Comparison of ENCODE assay signal across 14 mouse cellular contexts in the genomic region with DNA sequence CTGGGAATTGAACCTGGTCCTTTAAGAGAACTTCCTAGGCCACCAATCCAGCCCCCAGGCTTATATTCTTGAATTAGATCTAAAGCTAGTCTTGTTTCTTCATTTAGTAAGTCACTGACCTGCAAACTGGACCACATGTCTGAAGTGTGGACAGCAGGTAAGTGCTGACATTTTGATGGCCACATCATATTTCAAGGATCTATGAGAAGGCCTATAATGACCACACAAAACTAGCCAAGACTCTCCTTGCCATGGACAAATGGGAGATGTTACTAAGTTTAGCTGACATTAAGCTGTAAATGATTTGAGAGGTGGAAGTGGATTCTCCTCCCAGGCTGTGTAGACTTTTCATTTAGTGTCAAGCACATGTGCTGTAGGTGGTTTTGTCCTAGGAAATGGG. TPM values are rescaled to one million over a fixed set of nuclear protein-coding genes. Genes with fewer than 3 reads are reported as not detected.
DNase-seq lines count a peak whose midpoint lies in the region.
"Had no signal": no experiment of that assay in that cellular context is flagged by ENCODE, and none has a peak within 500 bp of the region (broad histone marks: within the 10 kb centered on the region; RNA-seq: fewer than 3 reads in every experiment).

No protein-coding gene starts in this region.

- peak; percentile 54 for DNase-seq in gastrocnemius, adult 18-20 months (ENCODE audit: low spot score)
- DNase-seq in gastrocnemius, postnatal 4 days (ENCODE audit: low spot score in 2 of 2) = no peak
- peak; percentile 14 for DNase-seq in gastrocnemius, postnatal 25 days
- DNase-seq in gastrocnemius, adult 8-10 months (ENCODE audit: low spot score in 2 of 2) = no peak
- DNase-seq in skeletal muscle tissue, adult 2 months (ENCODE audit: low read depth, low spot score) = peak; percentile 83
- DNase-seq: adrenal gland, adult 8-10 months; adrenal gland, postnatal 14 days; adrenal gland, postnatal 36 days; B cell, adult 2 months; cerebellum, adult 11-12 months; cerebellum, adult 2 months; cerebellum, adult 9-10 months; cerebellum, postnatal 10 days; cerebellum, postnatal 25 days had no signal

RNA-seq across cellular contexts. Expression of a gene that starts 58.6 kb away (rescaled TPM):
- total RNA-seq in gastrocnemius, adult 18-20 months (2021) = 10 to 100 TPM; 45.6 to 47.6 TPM
- total RNA-seq in gastrocnemius, postnatal 4 days (2021) = 10 to 100 TPM; 76.4 to 86.9 TPM
- 10 to 100 TPM; 47.4 to 48.3 TPM for total RNA-seq in gastrocnemius, postnatal 25 days (2021)
- 10 to 100 TPM; 39.3 to 52.2 (median 46.2) TPM for total RNA-seq in gastrocnemius, adult 8-10 months (2022)

Comparison
In these comparisons a context has a peak if more than half of its experiments do, and no peak if none do; other contexts are left out.
1. DNase-seq: peak in gastrocnemius, adult 18-20 months (single experiment), gastrocnemius, postnatal 25 days (single experiment) and skeletal muscle tissue, adult 2 months (single experiment); none in gastrocnemius, postnatal 4 days (0 of 2) and gastrocnemius, adult 8-10 months (0 of 2).